In genomic region chr9:75231841-75232746, GRCm38 (mm10) we compare ENCODE assay signal across 8 mouse cellular contexts. TPM values are rescaled to one million over a fixed set of nuclear protein-coding genes. Genes with fewer than 3 reads are reported as not detected.
DNase-seq lines count a peak whose midpoint lies in the region; ATAC-seq and TF ChIP-seq lines count a peak whose summit lies in the region.

Gene Myo5c (plus strand): TSS chr9:75232020.

- intact Hi-C loops in left cerebral cortex, postnatal 25 days (cut with DNase I), result no loop called here

- H3K4me2 ChIP-seq in embryonic facial prominence, embryonic 12.5 days (replicated peaks), result peak within 1 kb of the TSS; percentile 74
- H3K4me2 ChIP-seq in heart, embryonic 15.5 days, result peak within 1 kb of the TSS; percentile 94
- H3K4me2 ChIP-seq in kidney, postnatal 0 days (ENCODE audit: low read length), result peak within 1 kb of the TSS; percentile 59
- H3K4me2 ChIP-seq in stomach, postnatal 0 days (replicated peaks; ENCODE audit: low read depth), result peak within 1 kb of the TSS; percentile 61

- no peak for TF ChIP-seq EP300 in stomach, postnatal 0 days (optimal IDR thresholded peaks at IDR 0.05)

- no peak for TF ChIP-seq CTCF in kidney, postnatal 0 days (IDR thresholded peaks at IDR 0.05; ENCODE audit: low read depth)
- TF ChIP-seq CTCF in stomach, postnatal 0 days (IDR thresholded peaks at IDR 0.05; ENCODE audit: low read depth), result 0 out of 2 replicates have a peak, but pooled peaks have one; percentile 5

- H3K4me3 ChIP-seq in embryonic facial prominence, embryonic 12.5 days, result peak within 1 kb of the TSS; percentile 42
- peak within 1 kb of the TSS; percentile 63 for H3K4me3 ChIP-seq in heart, embryonic 15.5 days
- H3K4me3 ChIP-seq in kidney, postnatal 0 days (replicated peaks; ENCODE audit: low read depth, low read length), result peak within 1 kb of the TSS; percentile 32
- H3K4me3 ChIP-seq in stomach, postnatal 0 days (ENCODE audit: low read depth, low read length), result peak within 1 kb of the TSS; percentile 50

- H3K36me3 ChIP-seq in embryonic facial prominence, embryonic 12.5 days, result no peaks in the 10 kb centered on the region
- no peaks in the 10 kb centered on the region for H3K36me3 ChIP-seq in heart, embryonic 15.5 days
- H3K36me3 ChIP-seq in kidney, postnatal 0 days (ENCODE audit: insufficient read depth, low read length), result no peaks in the 10 kb centered on the region
- H3K36me3 ChIP-seq in stomach, postnatal 0 days (ENCODE audit: control insufficient read depth, insufficient read depth, low read length), result no peaks in the 10 kb centered on the region

- no peak within 1 kb of the TSS for H3K27ac ChIP-seq in embryonic facial prominence, embryonic 12.5 days
- no peak within 1 kb of the TSS for H3K27ac ChIP-seq in heart, embryonic 15.5 days
- no peak within 1 kb of the TSS for H3K27ac ChIP-seq in kidney, postnatal 0 days
- H3K27ac ChIP-seq in stomach, postnatal 0 days (replicated peaks), result peak within 1 kb of the TSS; percentile 87

- DNase-seq in adrenal gland, adult 8-10 months, result peak; percentile 29
- DNase-seq in kidney, postnatal 0 days (ENCODE audit: low spot score), result peak; percentile 39
- DNase-seq in lung, postnatal 14 days, result peak; percentile 73
- DNase-seq in stomach, postnatal 0 days (ENCODE audit: low spot score), result peak; percentile 89
- DNase-seq in natural killer cell, adult 2 months (ENCODE audit: low spot score in 2 of 2), result no peak
- DNase-seq in left cerebral cortex, postnatal 25 days (ENCODE audit: low spot score in 2 of 2), result no peak

- peak; percentile 61; the same call in 1 of the 2 replicates for ATAC-seq in embryonic facial prominence, embryonic 12.5 days (ENCODE audit: insufficient number of reproducible peaks, insufficient read depth, low FRiP score, low TSS enrichment)
- ATAC-seq in heart, embryonic 15.5 days (replicated peaks; ENCODE audit: insufficient number of reproducible peaks, insufficient read depth, low FRiP score, low read depth), result peak; percentile 67
- ATAC-seq in kidney, postnatal 0 days (replicated peaks; ENCODE audit: low FRiP score, low read depth), result peak; percentile 78
- peak; percentile 70 for ATAC-seq in stomach, postnatal 0 days (ENCODE audit: low FRiP score, low TSS enrichment)

- H3K27me3 ChIP-seq in embryonic facial prominence, embryonic 12.5 days, result peaks cover 38% of the 10 kb centered on the region
- peaks cover 11% of the 10 kb centered on the region for H3K27me3 ChIP-seq in heart, embryonic 15.5 days
- no peaks in the 10 kb centered on the region for H3K27me3 ChIP-seq in kidney, postnatal 0 days (ENCODE audit: insufficient read depth, low read length)
- H3K27me3 ChIP-seq in stomach, postnatal 0 days (ENCODE audit: control insufficient read depth, insufficient read depth, low read length), result 0 out of 2 replicates have a peak, but pooled peaks cover 3% of the 10 kb centered on the region

- H3K9ac ChIP-seq in embryonic facial prominence, embryonic 12.5 days, result peak within 1 kb of the TSS; percentile 40; the same call in 1 of the 2 replicates
- peak within 1 kb of the TSS; percentile 58 for H3K9ac ChIP-seq in heart, embryonic 15.5 days
- peak within 1 kb of the TSS; percentile 32 for H3K9ac ChIP-seq in kidney, postnatal 0 days (ENCODE audit: low read depth, low read length)
- peak within 1 kb of the TSS; percentile 67 for H3K9ac ChIP-seq in stomach, postnatal 0 days (ENCODE audit: low read length)

- peaks cover 12% of the 10 kb centered on the region; the same call in 1 of the 2 replicates for H3K4me1 ChIP-seq in embryonic facial prominence, embryonic 12.5 days
- H3K4me1 ChIP-seq in heart, embryonic 15.5 days (replicated peaks), result peaks cover 29% of the 10 kb centered on the region
- H3K4me1 ChIP-seq in kidney, postnatal 0 days (replicated peaks; ENCODE audit: insufficient read depth, low read length), result 0 out of 2 replicates have a peak, but pooled peaks cover 3% of the 10 kb centered on the region
- H3K4me1 ChIP-seq in stomach, postnatal 0 days (replicated peaks; ENCODE audit: control insufficient read depth, insufficient read depth), result no peaks in the 10 kb centered on the region

- H3K9me3 ChIP-seq in embryonic facial prominence, embryonic 12.5 days, result no peaks in the 10 kb centered on the region
- no peaks in the 10 kb centered on the region for H3K9me3 ChIP-seq in heart, embryonic 15.5 days (replicated peaks)
- no peaks in the 10 kb centered on the region for H3K9me3 ChIP-seq in kidney, postnatal 0 days (replicated peaks; ENCODE audit: low read length)
- H3K9me3 ChIP-seq in stomach, postnatal 0 days (ENCODE audit: control insufficient read depth, low read length), result no peaks in the 10 kb centered on the region

- WGBS in embryonic facial prominence, embryonic 12.5 days, result 2% methylated on average over 48 of the region's 48 CpGs
- 4% methylated on average over 48 of the region's 48 CpGs for WGBS in heart, embryonic 15.5 days
- WGBS in kidney, postnatal 0 days, result 2% methylated on average over 48 of the region's 48 CpGs
- WGBS in stomach, postnatal 0 days, result 4% methylated on average over 48 of the region's 48 CpGs

RNA-seq across cellular contexts. Expression of gene Myo5c, which starts in this region (rescaled TPM):
- total RNA-seq in adrenal gland, adult 8-10 months (2022), result 1 to 10 TPM; 1.8 to 2.9 (median 2.3) TPM
- 0.80 and 1.1 TPM in 2 replicates for polyA plus RNA-seq in embryonic facial prominence, embryonic 12.5 days (2016; fragmentation: Nextera tagmentation; extraction: Ambion mirVana)
- polyA plus RNA-seq in heart, embryonic 15.5 days (2015; fragmentation: Nextera tagmentation; extraction: Ambion mirVana), result 2.4 and 3.8 TPM in 2 replicates
- 2.4 and 3.5 TPM in 2 replicates for polyA plus RNA-seq in kidney, postnatal 0 days (2015; fragmentation: Nextera tagmentation; extraction: Ambion mirVana)
- 11.4 and 13.2 TPM in 2 replicates for polyA plus RNA-seq in stomach, postnatal 0 days (2015; fragmentation: Nextera tagmentation; extraction: Ambion mirVana)
- total RNA-seq in left cerebral cortex, postnatal 25 days (2021), result 1 to 10 TPM; 3.0 to 4.2 TPM

Comparison
In these comparisons a context has a peak if more than half of its experiments do, and no peak if none do; other contexts are left out.
1. DNase-seq: peak in adrenal gland, adult 8-10 months (single experiment), kidney, postnatal 0 days (single experiment), lung, postnatal 14 days (single experiment) and stomach, postnatal 0 days (single experiment); none in natural killer cell, adult 2 months (0 of 2) and left cerebral cortex, postnatal 25 days (0 of 2).
2. Peak in every context shown above with its lines, with median percentiles within 50 percentile points of each other: ATAC-seq, H3K4me2 ChIP-seq, H3K4me3 ChIP-seq and H3K9ac ChIP-seq.